Mouse (Mus musculus) left cerebral cortex, adult 2 months (tissue): Measurements from ENCODE around the gene Celf6. TPM values are rescaled to one million over a fixed set of nuclear protein-coding genes. Genes with fewer than 3 reads are reported as not detected.

Source experiments
- DNase-seq, 2 experiments: peaks; one replicate each; pipeline ENCODE4 v3.0.0; 2021 to 2022; ENCODE audit warnings: low spot score in 2 of 2, mixed read lengths in 1 of 2; ENCODE audit errors: extremely low spot score in 1 of 2
- H3K27ac ChIP-seq: fragments of 200-600 bp; 2 replicates; pipeline ENCODE4 v1.8.1; 2022
- H3K4me3 ChIP-seq: fragments of 200-600 bp; 2 replicates; pipeline ENCODE4 v1.8.1; 2022
- CTCF ChIP-seq: fragments of 200-600 bp; IDR thresholded peaks from 2 replicates; pipeline ENCODE4 v1.8.1; 2022; ENCODE audit warnings: antibody characterized with exemption, mild to moderate bottlenecking, moderate library complexity
- intact Hi-C: fragments of 180-260 bp; cut with DNase I; formaldehyde crosslinking; loops from one replicate; pipeline ENCODE4 v1.15.1; 2025
- total RNA-seq, 2 experiments: library from RNA; stranded (reverse); gene quantifications; 2 replicates each; pipeline ENCODE4 v1.2.3; 2021

Celf6 gene
- total RNA-seq, 2 experiments from 2014 or later = 28.8 to 30.6 TPM

DNA sequence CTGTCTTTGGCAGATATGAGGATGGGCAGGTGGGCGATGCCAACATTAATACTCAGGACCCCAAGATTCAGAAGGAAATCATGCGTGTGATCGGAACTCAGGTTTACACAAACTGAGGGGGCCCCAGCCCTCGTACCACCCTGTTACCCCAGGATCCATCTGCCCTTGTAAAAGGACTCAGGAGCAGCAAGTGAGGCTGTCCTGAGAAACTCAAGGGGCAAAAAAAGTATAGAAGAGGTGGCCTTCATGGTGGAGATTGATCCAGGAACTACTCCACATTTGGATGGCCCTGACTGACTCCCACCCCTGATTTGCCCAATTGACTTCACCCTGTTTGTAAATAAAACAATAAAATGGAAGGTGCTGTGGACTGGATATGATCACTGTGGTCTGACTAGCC lies 72.2 kb downstream of the Celf6 start:
- no peak overlapping the region for H3K4me3 ChIP-seq
- DNase-seq = no peak
- no peak for TF ChIP-seq CTCF
- no peak overlapping the region for H3K27ac ChIP-seq
- intact Hi-C loops = no loop called here

DNA sequence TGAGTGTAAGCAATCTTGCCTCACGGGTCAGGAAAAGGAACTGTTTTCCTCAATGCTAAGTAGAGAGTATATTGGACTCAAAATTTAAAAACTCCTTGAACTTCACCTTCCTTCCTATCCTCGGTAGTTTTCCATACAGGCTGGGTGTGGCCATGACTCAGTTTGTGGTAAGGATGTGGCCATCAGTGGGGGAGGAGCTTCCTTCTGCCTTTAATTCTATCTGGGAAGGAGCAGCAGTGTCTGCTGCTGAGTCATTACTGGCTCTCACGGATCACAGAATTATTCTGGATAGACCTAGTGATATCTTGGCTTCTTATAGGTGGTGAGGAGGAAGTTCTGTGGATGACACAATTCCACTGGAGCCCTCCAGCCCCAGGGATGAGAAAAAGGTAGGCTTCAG lies 75.7 kb downstream of the Celf6 start:
- peak overlapping the region; percentile 70 for H3K27ac ChIP-seq
- no peak overlapping the region for H3K4me3 ChIP-seq
- DNase-seq = peak in 1 of 2 experiments; percentile 38
- TF ChIP-seq CTCF = no peak
- intact Hi-C loops = no loop called here

DNA sequence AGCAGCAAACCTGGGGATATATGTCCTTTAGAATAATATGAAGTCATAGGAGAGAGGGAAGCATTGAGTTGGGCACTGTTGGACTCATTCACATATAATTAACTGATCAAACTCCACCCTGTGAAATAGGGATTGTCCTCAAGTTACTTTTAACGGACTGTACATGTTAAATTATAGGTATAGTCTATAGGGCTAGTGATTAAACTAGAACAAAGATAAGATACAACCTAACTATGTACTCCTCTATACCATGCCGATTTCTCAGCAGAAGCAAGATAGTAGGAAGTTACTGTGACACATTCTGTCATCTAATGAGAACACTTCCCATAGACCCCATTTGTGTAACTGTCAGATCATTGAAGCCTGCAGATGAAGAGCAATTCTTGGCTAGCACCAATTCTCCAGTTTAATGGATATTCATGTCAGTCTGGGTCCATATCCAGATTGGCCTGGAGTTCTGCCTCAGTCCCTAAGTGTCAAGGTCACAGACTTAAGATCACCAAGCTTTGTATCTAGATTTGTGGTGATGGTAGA lies 76.8 kb downstream of the Celf6 start:
- TF ChIP-seq CTCF = no peak
- DNase-seq = no peak
- Histone ChIP-seq H3K27ac (no peak overlapping the region), H3K4me3 (no peak overlapping the region)
- intact Hi-C loops = loop anchor here (2.0 kb wide), 1 partner anchor 68 kb away; no protein-coding TSS in a partner anchor

DNA sequence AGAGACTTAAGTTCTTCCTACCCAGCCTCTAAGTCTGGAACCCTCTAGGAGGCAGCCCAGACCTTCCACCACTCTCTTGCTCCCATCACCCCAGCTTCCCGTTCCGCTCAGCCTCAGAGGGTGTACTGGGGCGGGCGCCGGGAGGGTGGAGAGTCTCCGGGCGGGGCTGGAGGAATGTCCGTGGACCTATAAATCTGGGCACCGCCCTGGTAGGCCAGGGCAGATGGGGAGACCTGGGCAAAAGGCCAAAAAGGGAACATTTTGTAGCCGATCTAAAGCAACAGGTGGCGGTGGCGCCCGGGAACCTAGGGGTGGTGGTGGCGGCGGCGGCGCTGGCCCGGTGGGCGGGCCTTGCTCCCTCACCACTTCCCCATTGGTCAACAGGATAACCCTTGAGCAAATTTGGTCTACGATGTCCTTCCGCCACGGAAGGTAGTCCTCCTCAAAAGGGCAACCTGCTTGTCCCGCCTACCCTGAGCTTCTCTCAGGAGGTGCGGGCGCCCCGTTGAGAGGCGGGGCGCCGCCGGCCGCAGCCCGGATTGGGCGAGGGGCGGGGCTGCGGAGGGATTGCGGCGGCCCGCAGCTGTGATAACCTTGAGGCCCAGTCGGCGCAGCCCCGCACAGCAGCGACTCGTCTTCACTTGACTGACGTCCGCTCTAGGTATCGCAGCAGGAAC lies 78.4 kb downstream of the Celf6 start, which contains the start of gene Pkm:
Gene Pkm (plus strand): TSS at position 411 of the 677 bp plus-strand sequence.
- intact Hi-C loops = loop anchor here (1.0 to 5.0 kb wide), 5 partner anchors 24 to 169 kb away; partner anchors contain the start of genes Arih1, Gramd2, Myo9a and Parp6
- peak; percentile 95 to 96 for DNase-seq
- Histone ChIP-seq H3K27ac (peak within 1 kb of the TSS; percentile 98), H3K4me3 (peak within 1 kb of the TSS; percentile 89)
- peak; percentile 10; the same call in 1 of the 2 replicates for TF ChIP-seq CTCF

Other genes starting within 250 kb of the Celf6 start
- 10 to 100 TPM; 41.7 to 44.5 TPM for gene Bbs4, start 224.4 kb upstream of the Celf6 start, total RNA-seq
- 100 to 1,000 TPM; 118 to 130 TPM for gene Arih1, start 91.3 kb upstream of the Celf6 start, total RNA-seq
- gene Hexa, start 38.4 kb upstream of the Celf6 start, total RNA-seq = 10 to 100 TPM; 49.3 to 53.1 TPM
- gene Tmem202, start 38.1 kb upstream of the Celf6 start, total RNA-seq = 1 to 10 TPM; 3.7 to 4.1 TPM
- 100 to 1,000 TPM; 144 to 156 TPM for gene Parp6, start 39.4 kb downstream of the Celf6 start, total RNA-seq
- 1,000 to 10,000 TPM; 1,277 to 1,324 TPM for gene Pkm, start 78.5 kb downstream of the Celf6 start, total RNA-seq
- gene Gramd2, start 102.2 kb downstream of the Celf6 start, total RNA-seq = 10 to 100 TPM in 1 of 2 experiments, 1 to 10 TPM in 1; 8.6 to 10.7 TPM
- 1 to 10 TPM; 8.4 to 8.5 TPM for gene Senp8, start 172.8 kb downstream of the Celf6 start, total RNA-seq
- gene Myo9a, start 173.0 kb downstream of the Celf6 start, total RNA-seq = 10 to 100 TPM; 82.8 to 86.2 TPM